Mouse (Mus musculus): ENCODE results near the gene Golga2. TPM values are rescaled to one million over a fixed set of nuclear protein-coding genes. Genes with fewer than 3 reads are reported as not detected.
A peak's percentile ranks its signal among the peaks of the same experiment; 100 is the strongest.

The Golga2 gene
- polyA plus RNA-seq, 2 experiments = 7.6 to 13.0 TPM

- WGBS (ENCODE audit: insufficient replicate concordance) = 70% methylated on average over 4 of the region's 4 CpGs
- Histone ChIP-seq H3K9me3 (ENCODE audit: control insufficient read depth, low read length) (no peaks in the 10 kb centered on the region), H3K4me2 (ENCODE audit: low read depth) (no peak overlapping the region), H3K27ac (no peak overlapping the region), H3K36me3 (replicated peaks; ENCODE audit: control insufficient read depth, insufficient read depth, low read depth) (peaks cover 29% of the 10 kb centered on the region), H3K4me1 (replicated peaks; ENCODE audit: control insufficient read depth in 2 of 2, insufficient read depth in 2 of 2, low read length in 1 of 2) (no peaks in the 10 kb centered on the region), H3K4me3 (ENCODE audit: insufficient read depth in 1 of 2, low read depth in 2 of 2, low read length in 2 of 2) (no peak overlapping the region), H3K9ac (replicated peaks) (no peak overlapping the region), H3K27me3 (ENCODE audit: control insufficient read depth, insufficient read depth, low read length) (no peaks in the 10 kb centered on the region)
- TF ChIP-seq CTCF (IDR thresholded peaks at IDR 0.05; ENCODE audit: low read depth) (no peak), EP300 (IDR thresholded peaks at IDR 0.05; ENCODE audit: low read depth) (no peak)
- DNase-seq (ENCODE audit: low read depth in 3 of 3, low spot score in 3 of 3) = no peak
- no peak for ATAC-seq (ENCODE audit: insufficient read depth)
Observed at GRCm38 (mm10) chr2:32299469-32299868, 12.3 kb downstream of the Golga2 start.

DNA sequence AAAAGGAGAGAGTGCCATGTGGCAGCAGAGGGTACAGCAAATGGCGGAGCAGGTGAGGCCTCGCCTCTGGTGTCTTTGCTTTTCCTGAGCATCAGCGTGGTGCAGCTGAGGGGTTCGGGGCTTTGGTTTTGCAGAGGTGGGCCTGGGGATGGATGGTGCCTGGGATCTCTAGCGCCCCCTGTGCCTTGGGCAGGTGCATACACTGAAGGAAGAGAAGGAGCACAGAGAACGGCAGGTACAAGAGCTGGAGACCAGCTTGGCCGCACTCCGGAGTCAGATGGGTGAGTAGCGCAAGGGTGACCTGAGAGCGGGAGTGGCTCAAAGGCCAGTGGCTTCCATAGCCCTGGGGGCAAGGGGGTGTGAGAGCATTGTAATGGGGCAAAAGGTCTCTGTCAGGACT lies 15.8 kb downstream of the Golga2 start:
- no peaks in the 10 kb centered on the region for H3K9me3 ChIP-seq (ENCODE audit: control insufficient read depth, low read length)
- H3K4me2 ChIP-seq (ENCODE audit: low read depth) = no peak overlapping the region
- H3K27me3 ChIP-seq (ENCODE audit: control insufficient read depth, insufficient read depth, low read length) = no peaks in the 10 kb centered on the region
- no peak overlapping the region for H3K27ac ChIP-seq
- no peak for ATAC-seq (ENCODE audit: insufficient read depth)
- TF ChIP-seq CTCF (IDR thresholded peaks at IDR 0.05; ENCODE audit: low read depth) = peak; percentile 66
- TF ChIP-seq EP300 (IDR thresholded peaks at IDR 0.05; ENCODE audit: low read depth) = no peak
- no peaks in the 10 kb centered on the region for H3K4me1 ChIP-seq (replicated peaks; ENCODE audit: control insufficient read depth in 2 of 2, insufficient read depth in 2 of 2, low read length in 1 of 2)
- no peak overlapping the region for H3K4me3 ChIP-seq (ENCODE audit: insufficient read depth in 1 of 2, low read depth in 2 of 2, low read length in 2 of 2)
- no peak for DNase-seq (ENCODE audit: low read depth in 3 of 3, low spot score in 3 of 3)
- H3K9ac ChIP-seq (replicated peaks) = no peak overlapping the region
- peaks cover 32% of the 10 kb centered on the region for H3K36me3 ChIP-seq (replicated peaks; ENCODE audit: control insufficient read depth, insufficient read depth, low read depth)
- 82% methylated on average over 10 of the region's 10 CpGs for WGBS (ENCODE audit: insufficient replicate concordance)

GRCm38 (mm10) chr2:32304145-32304832 lies 17.1 kb downstream of the Golga2 start:
- DNase-seq (ENCODE audit: low read depth in 3 of 3, low spot score in 3 of 3) = no peak
- 58% methylated on average over 8 of the region's 8 CpGs for WGBS (ENCODE audit: insufficient replicate concordance)
- Histone ChIP-seq H3K27me3 (ENCODE audit: control insufficient read depth, insufficient read depth, low read length) (no peaks in the 10 kb centered on the region), H3K9ac (replicated peaks) (no peak overlapping the region), H3K27ac (no peak overlapping the region), H3K4me1 (replicated peaks; ENCODE audit: control insufficient read depth in 2 of 2, insufficient read depth in 2 of 2, low read length in 1 of 2) (no peaks in the 10 kb centered on the region), H3K4me3 (ENCODE audit: insufficient read depth in 1 of 2, low read depth in 2 of 2, low read length in 2 of 2) (no peak overlapping the region), H3K36me3 (replicated peaks; ENCODE audit: control insufficient read depth, insufficient read depth, low read depth) (peaks cover 23% of the 10 kb centered on the region), H3K4me2 (ENCODE audit: low read depth) (no peak overlapping the region), H3K9me3 (ENCODE audit: control insufficient read depth, low read length) (no peaks in the 10 kb centered on the region)
- TF ChIP-seq CTCF (IDR thresholded peaks at IDR 0.05; ENCODE audit: low read depth) = peak; percentile 84
- no peak for TF ChIP-seq EP300 (IDR thresholded peaks at IDR 0.05; ENCODE audit: low read depth)
- ATAC-seq (ENCODE audit: insufficient read depth) = no peak

GRCm38 (mm10) chr2:32305668-32306067 lies 18.5 kb downstream of the Golga2 start:
- WGBS (ENCODE audit: insufficient replicate concordance) = 84% methylated on average over 5 of the region's 5 CpGs
- no peaks in the 10 kb centered on the region for H3K9me3 ChIP-seq (ENCODE audit: control insufficient read depth, low read length)
- no peaks in the 10 kb centered on the region for H3K4me1 ChIP-seq (replicated peaks; ENCODE audit: control insufficient read depth in 2 of 2, insufficient read depth in 2 of 2, low read length in 1 of 2)
- H3K4me2 ChIP-seq (ENCODE audit: low read depth) = no peak overlapping the region
- no peak for ATAC-seq (ENCODE audit: insufficient read depth)
- H3K4me3 ChIP-seq (ENCODE audit: insufficient read depth in 1 of 2, low read depth in 2 of 2, low read length in 2 of 2) = no peak overlapping the region
- no peak overlapping the region for H3K9ac ChIP-seq (replicated peaks)
- TF ChIP-seq EP300 (IDR thresholded peaks at IDR 0.05; ENCODE audit: low read depth) (no peak), CTCF (IDR thresholded peaks at IDR 0.05; ENCODE audit: low read depth) (no peak)
- H3K36me3 ChIP-seq (replicated peaks; ENCODE audit: control insufficient read depth, insufficient read depth, low read depth) = peaks cover 18% of the 10 kb centered on the region
- no peak overlapping the region for H3K27ac ChIP-seq
- H3K27me3 ChIP-seq (ENCODE audit: control insufficient read depth, insufficient read depth, low read length) = no peaks in the 10 kb centered on the region
- DNase-seq (ENCODE audit: low read depth in 3 of 3, low spot score in 3 of 3) = no peak

DNA sequence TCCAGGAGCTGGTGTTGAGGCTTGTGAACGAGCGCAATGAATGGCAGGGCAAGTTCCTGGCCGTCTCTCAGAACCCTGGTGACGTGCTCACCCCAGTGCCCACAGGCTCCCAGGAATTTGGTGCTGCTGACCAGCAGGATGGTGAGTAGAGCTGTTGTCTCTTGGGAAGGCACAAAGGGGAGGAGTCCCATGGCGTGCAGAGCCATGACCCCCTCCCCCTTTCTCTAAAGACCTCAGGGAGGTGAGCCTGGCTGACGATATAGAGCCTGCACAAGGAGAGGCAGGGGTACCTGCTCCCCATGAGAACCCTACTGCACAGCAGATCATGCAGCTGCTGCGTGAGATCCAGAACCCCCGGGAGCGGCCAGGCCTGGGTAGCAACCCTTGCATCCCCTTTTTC lies 19.0 kb downstream of the Golga2 start:
- H3K9me3 ChIP-seq (ENCODE audit: control insufficient read depth, low read length) = no peaks in the 10 kb centered on the region
- H3K9ac ChIP-seq (replicated peaks) = no peak overlapping the region
- no peak overlapping the region for H3K27ac ChIP-seq
- ATAC-seq (ENCODE audit: insufficient read depth) (no peak), DNase-seq (ENCODE audit: low read depth in 3 of 3, low spot score in 3 of 3) (no peak)
- no peak overlapping the region for H3K4me3 ChIP-seq (ENCODE audit: insufficient read depth in 1 of 2, low read depth in 2 of 2, low read length in 2 of 2)
- H3K36me3 ChIP-seq (replicated peaks; ENCODE audit: control insufficient read depth, insufficient read depth, low read depth) = peaks cover 18% of the 10 kb centered on the region
- H3K4me1 ChIP-seq (replicated peaks; ENCODE audit: control insufficient read depth in 2 of 2, insufficient read depth in 2 of 2, low read length in 1 of 2) = no peaks in the 10 kb centered on the region
- WGBS (ENCODE audit: insufficient replicate concordance) = 79% methylated on average over 9 of the region's 9 CpGs
- no peak for TF ChIP-seq CTCF (IDR thresholded peaks at IDR 0.05; ENCODE audit: low read depth)
- no peak for TF ChIP-seq EP300 (IDR thresholded peaks at IDR 0.05; ENCODE audit: low read depth)
- no peak overlapping the region for H3K4me2 ChIP-seq (ENCODE audit: low read depth)
- H3K27me3 ChIP-seq (ENCODE audit: control insufficient read depth, insufficient read depth, low read length) = no peaks in the 10 kb centered on the region

Measured in liver, embryonic 14.5 days (tissue).